Mouse (Mus musculus) liver, embryonic 11.5 days (tissue): Measurements from ENCODE around the gene Aimp2. TPM values are rescaled to one million over a fixed set of nuclear protein-coding genes. Genes with fewer than 3 reads are reported as not detected.

Experiments used
- ATAC-seq: fragments of 200-750 bp; cut with Nextera tagmentation; replicated peaks from 2 replicates; pipeline ENCODE4 v1.8.0; 2017; ENCODE audit warnings: moderate number of reproducible peaks, mild to moderate bottlenecking, moderate TSS enrichment, moderate library complexity; ENCODE audit not compliant: low FRiP score
- DNase-seq: peaks from one replicate; pipeline ENCODE4 v3.0.0-alpha.2; 2017; ENCODE audit warnings: low spot score
- H3K27ac ChIP-seq: fragments of 300-500 bp; sonication (generic); 2 replicates; pipeline ENCODE4 v1.5.1; 2014; ENCODE audit warnings: mild to moderate bottlenecking, low read depth, low read length, control low read depth
- H3K27me3 ChIP-seq: fragments of 300-500 bp; sonication (generic); replicated peaks from 2 replicates; pipeline ENCODE4 v1.6.1; 2014; ENCODE audit warnings: low read length, mixed read lengths; ENCODE audit not compliant: control insufficient read depth, insufficient read depth
- H3K36me3 ChIP-seq: fragments of 300-500 bp; sonication (generic); 2 replicates; pipeline ENCODE4 v1.6.1; 2014; ENCODE audit warnings: mild to moderate bottlenecking, low read length, moderate library complexity, mixed read lengths; ENCODE audit not compliant: control insufficient read depth, insufficient read depth
- H3K4me1 ChIP-seq: fragments of 300-500 bp; sonication (generic); replicated peaks from 2 replicates; pipeline ENCODE4 v1.6.1; 2014; ENCODE audit warnings: low read length, mixed read lengths; ENCODE audit not compliant: control insufficient read depth, insufficient read depth
- H3K4me2 ChIP-seq: fragments of 300-500 bp; sonication (generic); 2 replicates; pipeline ENCODE4 v1.6.1; 2014; ENCODE audit warnings: mild to moderate bottlenecking, control low read depth, moderate library complexity
- H3K4me3 ChIP-seq: fragments of 300-500 bp; sonication (generic); 2 replicates; pipeline ENCODE4 v1.5.1; 2014; ENCODE audit warnings: low read depth, low read length, control low read depth
- H3K9ac ChIP-seq: fragments of 300-500 bp; sonication (generic); 2 replicates; pipeline ENCODE4 v1.6.1; 2014; ENCODE audit warnings: low read depth, low read length, control low read depth
- H3K9me3 ChIP-seq: fragments of 300-500 bp; sonication (generic); 2 replicates; pipeline ENCODE4 v1.6.1; 2016; ENCODE audit warnings: low read length, inconsistent platforms, mixed read lengths; ENCODE audit not compliant: control insufficient read depth
- WGBS: fragments of 180-500 bp; shearing (Covaris S2); extraction: QIAGEN DNeasy Blood & Tissue Kit; methylation state at CpG from one replicate; pipeline ENCODE4 v1.1.7; 2014; 5-methylcytosine and 5-hydroxymethylcytosine counted together
- polyA plus RNA-seq: library from polyadenylated mRNA; unstranded; fragments of >200 nt; fragmentation: Nextera tagmentation; extraction: Ambion mirVana; gene quantifications from 2 replicates; pipeline ENCODE4 v1.2.1, GENCODE M21; 2014

Gene Aimp2
- polyA plus RNA-seq, 1 experiment from 2014 or later = 126 TPM

DNA sequence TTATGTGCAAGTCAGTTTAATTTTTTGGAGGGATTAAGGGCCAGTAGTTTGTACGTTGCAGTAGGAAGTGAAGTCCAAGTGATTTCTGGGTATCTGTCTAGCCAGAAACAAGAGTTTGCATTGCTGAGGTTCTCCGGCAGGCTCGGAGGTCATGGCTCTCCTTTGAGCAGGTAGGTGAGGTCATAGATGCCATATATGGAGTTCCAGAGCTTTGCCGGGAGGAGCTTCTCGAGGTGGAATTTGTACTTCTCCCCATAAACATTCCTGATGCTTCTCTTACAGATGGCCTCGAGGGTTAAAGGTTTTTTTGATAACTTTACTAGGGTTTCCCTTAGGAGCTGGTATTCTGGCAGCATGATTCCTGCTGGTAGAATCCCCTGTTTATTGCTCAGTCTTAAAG lies 18.9 kb downstream of the Aimp2 start:
- H3K27ac ChIP-seq = no peak overlapping the region
- WGBS = 78% methylated on average over 6 of the region's 6 CpGs
- DNase-seq = no peak

GRCm38 (mm10) chr5:143885274-143885673 lies 24.4 kb downstream of the Aimp2 start:
- Histone ChIP-seq H3K36me3 (peaks cover 65% of the 10 kb centered on the region), H3K9me3 (peaks cover 4% of the 10 kb centered on the region; the same call in 1 of the 2 replicates), H3K4me1 (no peaks in the 10 kb centered on the region), H3K4me3 (no peak overlapping the region), H3K9ac (no peak overlapping the region), H3K27ac (no peak overlapping the region), H3K4me2 (no peak overlapping the region), H3K27me3 (no peaks in the 10 kb centered on the region)
- DNase-seq (no peak), ATAC-seq (no peak)
- 95% methylated on average over 3 of the region's 3 CpGs for WGBS

More for the DNA sequence above, 18.9 kb downstream of the Aimp2 start:
- H3K4me2 ChIP-seq = no peak overlapping the region
- H3K4me1 ChIP-seq = peaks cover 20% of the 10 kb centered on the region
- H3K9me3 ChIP-seq = peaks cover 4% of the 10 kb centered on the region; the same call in 1 of the 2 replicates
- ATAC-seq = no peak
- no peak overlapping the region for H3K9ac ChIP-seq
- H3K4me3 ChIP-seq = no peak overlapping the region
- H3K36me3 ChIP-seq = peaks cover 41% of the 10 kb centered on the region
- no peaks in the 10 kb centered on the region for H3K27me3 ChIP-seq

DNA sequence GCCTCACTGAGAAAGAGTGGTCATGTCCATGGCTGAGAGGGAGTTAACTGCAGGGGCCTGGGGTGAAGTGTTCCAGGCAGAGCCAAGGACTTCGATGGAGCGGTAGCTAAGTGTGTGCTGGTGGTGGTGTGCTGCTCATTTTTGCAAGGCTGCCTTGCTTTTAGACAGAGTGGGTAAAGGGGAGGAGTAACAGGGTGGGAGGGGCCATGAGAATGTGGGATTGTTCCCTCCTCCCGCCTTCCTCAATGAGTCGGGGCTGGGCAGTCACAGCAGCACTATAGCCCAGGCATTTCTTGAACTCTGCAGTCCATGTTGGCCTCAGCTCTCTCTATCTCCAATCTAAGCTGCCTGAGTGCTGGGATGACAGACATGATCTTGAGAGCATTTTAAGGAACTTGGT lies 35.1 kb downstream of the Aimp2 start:
- DNase-seq = no peak
- H3K27ac ChIP-seq = no peak overlapping the region

GRCm38 (mm10) chr5:143871547-143872169 lies 38.0 kb downstream of the Aimp2 start:
- Histone ChIP-seq H3K4me1 (no peaks in the 10 kb centered on the region), H3K4me3 (no peak overlapping the region), H3K9me3 (no peaks in the 10 kb centered on the region), H3K27me3 (no peaks in the 10 kb centered on the region), H3K27ac (no peak overlapping the region), H3K9ac (no peak overlapping the region), H3K36me3 (peaks cover 27% of the 10 kb centered on the region), H3K4me2 (no peak overlapping the region)
- 89% methylated on average over 11 of the region's 11 CpGs for WGBS
- no peak for DNase-seq
- no peak for ATAC-seq

More for the DNA sequence above, 35.1 kb downstream of the Aimp2 start:
- H3K4me3 ChIP-seq = no peak overlapping the region
- no peak for ATAC-seq
- no peaks in the 10 kb centered on the region for H3K27me3 ChIP-seq
- H3K36me3 ChIP-seq = peaks cover 42% of the 10 kb centered on the region
- H3K4me2 ChIP-seq = no peak overlapping the region
- no peaks in the 10 kb centered on the region for H3K4me1 ChIP-seq
- no peak overlapping the region for H3K9ac ChIP-seq
- 81% methylated on average over 4 of the region's 4 CpGs for WGBS
- H3K9me3 ChIP-seq = no peaks in the 10 kb centered on the region

Other genes starting within 250 kb of the Aimp2 start
- 13.2 and 14.7 TPM in 2 replicates for gene Usp42, start 177.6 kb downstream of the Aimp2 start, polyA plus RNA-seq
- gene Eif2ak1, start 92.1 kb downstream of the Aimp2 start, polyA plus RNA-seq = 82.6 and 83.6 TPM in 2 replicates
- 0.19 and 0.22 TPM in 2 replicates for gene Ankrd61, start 12.2 kb downstream of the Aimp2 start, polyA plus RNA-seq
- 27.0 and 30.9 TPM in 2 replicates for gene Pms2, start 117 bp upstream of the Aimp2 start, polyA plus RNA-seq
- 0.41 and 0.70 TPM in 2 replicates for gene Gm42421, start 18.3 kb upstream of the Aimp2 start, polyA plus RNA-seq
- 0.34 TPM in 2 replicates for gene Rsph10b, start 23.2 kb upstream of the Aimp2 start, polyA plus RNA-seq
- gene Ccz1, start 105.0 kb upstream of the Aimp2 start, polyA plus RNA-seq = 93.1 and 97.2 TPM in 2 replicates
- gene Ocm, start 116.8 kb upstream of the Aimp2 start, polyA plus RNA-seq = not detected in 2 replicates
- 4.9 and 5.7 TPM in 2 replicates for gene Lmtk2, start 190.6 kb upstream of the Aimp2 start, polyA plus RNA-seq